Mouse (Mus musculus): ENCODE measurements around the gene Otop3.

- TF ChIP-seq CTCF (IDR thresholded peaks at IDR 0.05; ENCODE audit: low read depth, low read length) (no peak), POLR2A (IDR thresholded peaks at IDR 0.05; ENCODE audit: extremely low read depth, insufficient read depth, low read length) (no peak)
Observed at GRCm38 (mm10) chr11:115372015-115372414, 37.5 kb downstream of the Otop3 start.
